In genomic region chr9:98272734-98273133, GRCm38 (mm10) we compare ENCODE assay signal across 24 mouse cellular contexts. TPM values are rescaled to one million over a fixed set of nuclear protein-coding genes. Genes with fewer than 3 reads are reported as not detected.
DNase-seq lines count a peak whose midpoint lies in the region; ATAC-seq lines count a peak whose summit lies in the region.
"Had no signal": no experiment of that assay in that cellular context is flagged by ENCODE, and none has a peak within 500 bp of the region (broad histone marks: within the 10 kb centered on the region; RNA-seq: fewer than 3 reads in every experiment).

No protein-coding gene starts in this region.

- no peaks in the 10 kb centered on the region for H3K9me3 ChIP-seq in limb, embryonic 13.5 days
- H3K9me3 ChIP-seq in limb, embryonic 10.5 days (replicated peaks) = no peaks in the 10 kb centered on the region
- H3K9me3 ChIP-seq in embryonic facial prominence, embryonic 10.5 days = no peaks in the 10 kb centered on the region
- no peaks in the 10 kb centered on the region for H3K9me3 ChIP-seq in embryonic facial prominence, embryonic 15.5 days (replicated peaks)
- H3K9me3 ChIP-seq: forebrain, embryonic 13.5 days; G1E; heart, embryonic 15.5 days; hindbrain, embryonic 13.5 days had no signal

- H3K4me1 ChIP-seq in limb, embryonic 13.5 days = no peaks in the 10 kb centered on the region
- H3K4me1 ChIP-seq in limb, embryonic 10.5 days = peaks cover 5% of the 10 kb centered on the region; the same call in 1 of the 2 replicates
- H3K4me1 ChIP-seq in embryonic facial prominence, embryonic 10.5 days = peaks cover 5% of the 10 kb centered on the region; the same call in 1 of the 2 replicates
- no peaks in the 10 kb centered on the region for H3K4me1 ChIP-seq in embryonic facial prominence, embryonic 15.5 days
- H3K4me1 ChIP-seq: forebrain, embryonic 13.5 days; heart, embryonic 15.5 days had no signal

- ATAC-seq in limb, embryonic 13.5 days (ENCODE audit: low FRiP score, low read depth) = peak; percentile 57; the same call in 1 of the 2 replicates
- 0 out of 2 replicates have a peak, but pooled peaks have one; percentile 39 for ATAC-seq in embryonic facial prominence, embryonic 15.5 days (ENCODE audit: insufficient number of reproducible peaks, low FRiP score, low TSS enrichment, low read depth)
- ATAC-seq: CD4-positive, CD25-positive, alpha-beta regulatory T cell, adult 4 months; forebrain, embryonic 13.5 days; forebrain, postnatal 0 days; hindbrain, postnatal 0 days had no signal

- no peak overlapping the region for H3K9ac ChIP-seq in limb, embryonic 13.5 days
- no peak overlapping the region for H3K9ac ChIP-seq in embryonic facial prominence, embryonic 15.5 days
- H3K9ac ChIP-seq: forebrain, embryonic 13.5 days; forebrain, postnatal 0 days; heart, embryonic 15.5 days; hindbrain, embryonic 13.5 days had no signal

- no peak overlapping the region for H3K4me3 ChIP-seq in limb, embryonic 13.5 days
- H3K4me3 ChIP-seq in limb, embryonic 10.5 days = no peak overlapping the region
- no peak overlapping the region for H3K4me3 ChIP-seq in embryonic facial prominence, embryonic 10.5 days
- H3K4me3 ChIP-seq in embryonic facial prominence, embryonic 15.5 days (replicated peaks) = no peak overlapping the region
- H3K4me3 ChIP-seq: forebrain, embryonic 13.5 days; heart, adult 2 months; heart, embryonic 15.5 days; hindbrain, embryonic 13.5 days had no signal

- no peaks in the 10 kb centered on the region for H3K36me3 ChIP-seq in limb, embryonic 13.5 days
- no peaks in the 10 kb centered on the region for H3K36me3 ChIP-seq in limb, embryonic 10.5 days
- no peaks in the 10 kb centered on the region for H3K36me3 ChIP-seq in embryonic facial prominence, embryonic 10.5 days (replicated peaks)
- no peaks in the 10 kb centered on the region for H3K36me3 ChIP-seq in embryonic facial prominence, embryonic 15.5 days
- H3K36me3 ChIP-seq: G1E; heart, embryonic 15.5 days; hindbrain, embryonic 13.5 days had no signal

- WGBS in limb, embryonic 13.5 days = 34% methylated on average over 5 of the region's 5 CpGs
- 49% methylated on average over 5 of the region's 5 CpGs for WGBS in limb, embryonic 10.5 days
- WGBS in embryonic facial prominence, embryonic 10.5 days = 47% methylated on average over 5 of the region's 5 CpGs
- 21% methylated on average over 5 of the region's 5 CpGs for WGBS in embryonic facial prominence, embryonic 15.5 days

- H3K4me2 ChIP-seq in limb, embryonic 13.5 days (replicated peaks) = no peak overlapping the region
- H3K4me2 ChIP-seq in embryonic facial prominence, embryonic 15.5 days (replicated peaks) = no peak overlapping the region
- H3K4me2 ChIP-seq: forebrain, embryonic 13.5 days; heart, embryonic 11.5 days; heart, embryonic 15.5 days; hindbrain, embryonic 13.5 days had no signal

- no peaks in the 10 kb centered on the region for H3K27me3 ChIP-seq in limb, embryonic 13.5 days
- H3K27me3 ChIP-seq in limb, embryonic 10.5 days (ENCODE audit: low read depth, poor library complexity, severe bottlenecking) = no peaks in the 10 kb centered on the region
- no peaks in the 10 kb centered on the region for H3K27me3 ChIP-seq in embryonic facial prominence, embryonic 10.5 days (replicated peaks; ENCODE audit: low read depth, poor library complexity, severe bottlenecking)
- H3K27me3 ChIP-seq in embryonic facial prominence, embryonic 15.5 days = no peaks in the 10 kb centered on the region
- H3K27me3 ChIP-seq: forebrain, embryonic 13.5 days; heart, embryonic 15.5 days had no signal

- no peak overlapping the region for H3K27ac ChIP-seq in limb, embryonic 13.5 days
- H3K27ac ChIP-seq in limb, embryonic 10.5 days = no peak overlapping the region
- H3K27ac ChIP-seq in embryonic facial prominence, embryonic 10.5 days (replicated peaks) = no peak overlapping the region
- H3K27ac ChIP-seq in embryonic facial prominence, embryonic 15.5 days (replicated peaks) = no peak overlapping the region
- H3K27ac ChIP-seq: forebrain, embryonic 13.5 days; heart, adult 2 months; heart, embryonic 15.5 days; hindbrain, embryonic 13.5 days; hindbrain, postnatal 0 days had no signal

- DNase-seq in embryo, embryonic 10 days (ENCODE audit: low spot score) = peak; percentile 38
- no peak for DNase-seq in embryo, embryonic 9.5 days (ENCODE audit: extremely low spot score)
- DNase-seq in limb, embryonic 10.5 days (ENCODE audit: low spot score) = no peak
- peak; percentile 11 for DNase-seq in embryonic facial prominence, embryonic 10.5 days (ENCODE audit: low spot score)
- DNase-seq in Muller cell, postnatal 12 days (ENCODE audit: inconsistent ontology term) = no peak
- DNase-seq in adrenal gland, adult 2 months = no peak
- DNase-seq: adrenal gland, postnatal 14 days; B cell, adult 2 months; cerebellum, adult 11-12 months; cerebellum, adult 9-11 months; cerebellum, postnatal 36 days; forebrain, postnatal 0 days; gastrocnemius, postnatal 14 days; heart, adult 2 months; heart, postnatal 14 days had no signal

RNA-seq across cellular contexts. Expression of gene Nmnat3, which starts 14.5 kb away (rescaled TPM):
- polyA plus RNA-seq in limb, embryonic 13.5 days (2015; fragmentation: Nextera tagmentation; extraction: Ambion mirVana) = 3.7 and 4.5 TPM in 2 replicates
- 2.3 and 3.6 TPM in 2 replicates for polyA plus RNA-seq in limb, embryonic 10.5 days (2016; fragmentation: Nextera tagmentation; extraction: Ambion mirVana)
- 2.4 and 3.4 TPM in 2 replicates for polyA plus RNA-seq in embryonic facial prominence, embryonic 10.5 days (2016; fragmentation: Nextera tagmentation; extraction: Ambion mirVana)
- 6.5 and 7.9 TPM in 2 replicates for polyA plus RNA-seq in embryonic facial prominence, embryonic 15.5 days (2015; fragmentation: Nextera tagmentation; extraction: Ambion mirVana)
- total RNA-seq in adrenal gland, adult 2 months (2021) = 10 to 100 TPM in 1 of 2 experiments, 1 to 10 TPM in 1; 10.0 to 16.9 TPM
- 20.2 and 24.0 TPM in 2 replicates for polyA plus RNA-seq in adrenal gland, adult 2 months (2012; rRNA removed)

Comparison
In these comparisons a context has a peak if more than half of its experiments do, and no peak if none do; other contexts are left out.
1. DNase-seq: peak in embryo, embryonic 10 days (single experiment) and embryonic facial prominence, embryonic 10.5 days (single experiment); none in embryo, embryonic 9.5 days (single experiment), limb, embryonic 10.5 days (single experiment), Muller cell, postnatal 12 days (single experiment) and adrenal gland, adult 2 months (single experiment).